Mouse (Mus musculus): Measurements from ENCODE around the gene Tiparp. TPM values are rescaled to one million over a fixed set of nuclear protein-coding genes. Genes with fewer than 3 reads are reported as not detected.

Gene Tiparp
- 10 to 100 TPM; 10.9 to 15.4 TPM for total RNA-seq (2021)
- long read RNA-seq, experiment 1, full-length matches to known transcripts, result 2 of 4 reads
- long read RNA-seq, experiment 1, partial matches to known transcripts, result 2 of 4 reads
- long read RNA-seq, experiment 1, other reads (novel, unspliced or antisense), result 0 of 4 reads
- long read RNA-seq, experiment 2, full-length matches to known transcripts, result 2 of 6 reads
- long read RNA-seq, experiment 2, partial matches to known transcripts, result 2 of 6 reads
- long read RNA-seq, experiment 2, other reads (novel, unspliced or antisense), result 2 of 6 reads

- intact Hi-C loops (cut with DNase I), result loop anchor here (2.0 to 5.0 kb wide), 5 partner anchors 71 to 399 kb away; no protein-coding TSS in a partner anchor
- peak; percentile 89 for DNase-seq (ENCODE audit: low spot score in 2 of 2)
Measured at GRCm38 (mm10) chr3:65527691-65528601, at the start of gene Tiparp. Gene Tiparp (plus strand): TSS chr3:65528410.

GRCm38 (mm10) chr3:65480676-65481075 is 47.5 kb upstream of the Tiparp start:
- intact Hi-C loops (cut with DNase I), result no loop called here
- no peak for DNase-seq (ENCODE audit: low spot score in 2 of 2)

- DNase-seq (ENCODE audit: low spot score in 2 of 2), result no peak
- intact Hi-C loops (cut with DNase I), result no loop called here
Measured at GRCm38 (mm10) chr3:65482266-65482665, 45.9 kb upstream of the Tiparp start.

GRCm38 (mm10) chr3:65482698-65483407 is 45.4 kb upstream of the Tiparp start:
- intact Hi-C loops (cut with DNase I), result no loop called here
- no peak for DNase-seq (ENCODE audit: low spot score in 2 of 2)

GRCm38 (mm10) chr3:65484161-65484733 is 44.0 kb upstream of the Tiparp start:
- DNase-seq (ENCODE audit: low spot score in 2 of 2), result no peak
- intact Hi-C loops (cut with DNase I), result no loop called here

- no peak for DNase-seq (ENCODE audit: low spot score in 2 of 2)
- intact Hi-C loops (cut with DNase I), result no loop called here
Measured at GRCm38 (mm10) chr3:65487419-65488088, 40.7 kb upstream of the Tiparp start.

GRCm38 (mm10) chr3:65488556-65489244 is 39.5 kb upstream of the Tiparp start:
- DNase-seq (ENCODE audit: low spot score in 2 of 2), result peak in 1 of 2 experiments; percentile 34
- intact Hi-C loops (cut with DNase I), result no loop called here

GRCm38 (mm10) chr3:65489601-65490000 is 38.6 kb upstream of the Tiparp start:
- no peak for DNase-seq (ENCODE audit: low spot score in 2 of 2)
- intact Hi-C loops (cut with DNase I), result no loop called here

GRCm38 (mm10) chr3:65494291-65494763 is 33.9 kb upstream of the Tiparp start:
- intact Hi-C loops (cut with DNase I), result no loop called here
- DNase-seq (ENCODE audit: low spot score in 2 of 2), result peak in 1 of 2 experiments; percentile 14

GRCm38 (mm10) chr3:65507766-65508165 is 20.4 kb upstream of the Tiparp start:
- intact Hi-C loops (cut with DNase I), result no loop called here
- DNase-seq (ENCODE audit: low spot score in 2 of 2), result no peak

- intact Hi-C loops (cut with DNase I), result no loop called here
- no peak for DNase-seq (ENCODE audit: low spot score in 2 of 2)
Measured at GRCm38 (mm10) chr3:65510588-65510987, 17.6 kb upstream of the Tiparp start.

- no peak for DNase-seq (ENCODE audit: low spot score in 2 of 2)
- intact Hi-C loops (cut with DNase I), result no loop called here
Measured at GRCm38 (mm10) chr3:65515751-65516150, 12.5 kb upstream of the Tiparp start.

GRCm38 (mm10) chr3:65516526-65516925 is 11.7 kb upstream of the Tiparp start:
- no peak for DNase-seq (ENCODE audit: low spot score in 2 of 2)
- intact Hi-C loops (cut with DNase I), result no loop called here

GRCm38 (mm10) chr3:65517141-65517540 is 11.1 kb upstream of the Tiparp start:
- intact Hi-C loops (cut with DNase I), result no loop called here

GRCm38 (mm10) chr3:65517747-65518527 is 10.3 kb upstream of the Tiparp start:
- intact Hi-C loops (cut with DNase I), result no loop called here
- no peak for DNase-seq (ENCODE audit: low spot score in 2 of 2)

More at GRCm38 (mm10) chr3:65517141-65517540, 11.1 kb upstream of the Tiparp start:
- DNase-seq (ENCODE audit: low spot score in 2 of 2), result no peak

- no peak for DNase-seq (ENCODE audit: low spot score in 2 of 2)
- intact Hi-C loops (cut with DNase I), result no loop called here
Measured at GRCm38 (mm10) chr3:65521391-65521790, 6.8 kb upstream of the Tiparp start.

- intact Hi-C loops (cut with DNase I), result no loop called here
Measured at GRCm38 (mm10) chr3:65523397-65523796, 4.8 kb upstream of the Tiparp start.

More at GRCm38 (mm10) chr3:65523397-65523796, 4.8 kb upstream of the Tiparp start:
- no peak for DNase-seq (ENCODE audit: low spot score in 2 of 2)
